Mouse (Mus musculus): Measurements from ENCODE around the gene Sel1l.

The Sel1l gene

DNA sequence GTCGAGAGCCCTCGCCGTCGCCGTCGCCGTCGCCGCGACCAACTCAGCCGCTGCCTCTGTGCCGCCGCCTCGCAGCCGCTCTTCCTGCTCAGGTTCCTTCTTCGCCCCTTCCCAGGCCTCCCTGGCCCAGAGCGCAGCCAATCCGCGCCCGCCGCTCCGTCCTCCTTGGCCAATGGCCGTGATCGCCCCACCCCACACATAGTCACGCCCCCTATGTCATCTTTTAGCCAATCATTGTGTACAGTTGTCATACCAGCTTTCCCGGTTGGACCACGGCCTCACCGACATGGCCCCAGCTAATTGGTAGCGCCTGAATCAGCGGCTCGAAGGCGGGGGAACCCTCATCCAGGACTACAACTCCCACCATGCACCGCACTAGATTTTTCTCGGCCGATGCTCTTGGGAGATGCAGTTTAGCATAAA lies at the start of gene Sel1l:
Gene Sel1l (minus strand): TSS at position 113 of the 423 bp plus-strand sequence.
- peak; percentile 99 for DNase-seq (ENCODE audit: low read depth, low spot score)

DNA sequence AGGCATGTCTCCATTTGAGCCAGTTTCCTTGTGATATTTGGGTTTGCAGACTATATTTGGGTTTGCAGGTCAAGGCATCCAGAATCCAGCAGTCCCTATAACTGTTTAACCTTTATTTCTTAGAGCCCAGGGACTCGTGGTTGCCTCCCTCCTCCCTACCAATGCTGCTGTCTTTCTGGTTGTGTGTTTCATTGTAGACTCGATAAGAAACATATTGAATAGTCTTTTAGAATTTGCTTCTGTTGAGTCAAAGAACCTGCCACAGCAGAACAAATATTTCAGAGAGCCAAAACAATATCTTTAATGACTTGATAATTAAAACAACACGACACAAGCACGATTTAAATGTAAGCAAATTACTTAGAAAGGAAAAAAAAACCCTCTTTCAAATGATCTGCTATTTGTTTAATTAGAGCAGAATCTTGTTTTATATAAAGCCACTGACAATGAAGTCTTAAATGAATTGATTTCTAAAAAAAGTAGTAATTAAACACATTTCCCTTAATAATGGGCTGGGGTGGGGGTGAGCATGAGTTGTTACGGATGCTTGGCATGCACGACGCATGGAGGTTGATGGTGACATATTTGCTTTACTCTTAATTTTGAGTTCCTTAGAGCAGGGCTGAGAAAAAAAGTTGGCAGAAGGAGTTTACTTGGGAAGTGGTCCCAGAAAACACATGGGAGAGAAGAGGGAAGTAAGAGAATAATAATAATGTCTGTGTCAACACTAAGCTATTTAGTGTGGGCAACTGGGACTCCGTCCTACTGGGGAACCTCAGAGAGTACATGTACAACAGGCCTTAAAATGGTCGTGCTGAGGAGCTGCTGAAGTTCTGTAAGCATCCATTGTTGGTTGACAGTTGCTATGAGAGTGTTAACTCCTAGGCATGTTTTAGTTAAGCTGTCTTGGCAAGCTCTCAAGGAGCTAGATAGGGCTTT lies 43.9 kb upstream of the Sel1l start:
- no peak for DNase-seq (ENCODE audit: low read depth, low spot score)

DNA sequence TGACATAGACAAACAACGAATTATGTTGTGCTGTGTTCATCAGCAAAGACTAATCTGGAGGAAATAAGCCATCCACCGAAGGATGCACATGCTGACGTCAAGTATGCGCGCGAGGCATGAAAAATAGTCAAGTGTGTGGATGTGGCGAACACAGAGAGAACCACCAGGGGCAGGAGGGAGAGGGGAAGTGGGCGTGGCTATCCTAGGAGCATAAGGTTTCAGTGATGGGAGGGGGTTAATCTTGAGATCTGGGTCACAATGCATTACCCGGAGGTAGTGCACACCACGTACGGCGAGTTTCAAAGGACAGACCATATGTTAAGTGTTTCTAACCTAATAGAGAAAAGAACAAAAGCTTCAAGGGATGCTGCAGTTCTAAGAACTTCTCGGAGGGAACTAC lies 31.5 kb upstream of the Sel1l start:
- peak; percentile 23 for DNase-seq (ENCODE audit: low read depth, low spot score)

DNA sequence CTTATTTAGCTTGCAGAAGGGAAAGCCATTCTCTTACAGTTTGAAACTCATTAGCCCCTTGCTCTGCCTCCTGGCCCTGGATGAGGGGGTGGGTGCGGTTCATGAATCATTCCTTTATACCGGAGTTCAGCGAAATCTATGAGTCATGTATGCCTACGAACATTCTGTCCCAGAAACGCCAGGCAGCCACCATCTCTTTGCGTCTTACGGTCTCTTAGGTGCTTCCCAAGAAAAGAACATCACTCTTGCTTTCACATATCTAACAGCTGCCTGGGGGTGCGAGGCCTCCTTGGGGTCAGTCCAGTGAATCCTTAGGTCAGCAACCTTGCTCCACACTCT lies 29.9 kb upstream of the Sel1l start:
- DNase-seq (ENCODE audit: low read depth, low spot score): no peak

DNA sequence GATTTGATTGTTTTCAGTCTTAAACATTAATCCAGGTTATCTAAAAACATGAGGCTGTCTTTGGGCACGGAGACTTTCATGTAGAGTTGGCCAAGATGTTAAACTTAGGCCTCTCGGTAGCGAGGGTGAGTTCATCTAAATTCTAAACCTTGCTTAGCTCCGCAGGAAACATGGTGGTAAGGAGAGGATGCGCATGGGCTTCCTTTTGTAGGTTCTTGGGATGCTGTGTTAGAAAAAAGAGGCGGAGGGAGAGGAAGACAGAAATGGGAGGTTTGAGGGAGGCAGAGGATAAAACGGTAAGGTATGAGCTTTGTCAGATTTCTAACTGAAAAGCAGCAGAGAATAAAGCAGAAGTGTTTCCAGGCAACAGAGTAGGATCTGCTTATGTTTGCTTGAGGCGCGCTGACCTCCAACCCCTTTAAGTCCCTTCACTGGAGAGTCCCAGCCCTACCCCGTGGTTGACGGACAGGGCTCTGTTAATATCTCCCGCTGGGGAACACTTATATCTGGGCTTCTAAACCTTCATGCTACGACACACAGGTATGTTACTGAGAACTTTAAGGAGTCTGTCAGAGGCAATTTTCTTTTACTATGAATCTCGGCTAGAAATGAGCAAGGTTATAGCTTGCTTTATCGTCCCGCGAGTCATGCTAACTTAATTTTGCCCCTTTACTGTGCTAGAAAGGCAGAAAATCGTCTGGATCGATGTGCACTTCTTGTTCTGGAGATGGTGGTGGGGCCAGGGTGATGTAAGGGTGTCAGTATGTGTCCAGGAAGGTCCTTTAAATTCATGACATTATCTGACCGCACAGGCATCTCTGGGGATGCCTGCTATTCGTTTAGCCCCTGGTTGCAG lies 29.3 kb upstream of the Sel1l start:
- no peak for DNase-seq (ENCODE audit: low read depth, low spot score)

DNA sequence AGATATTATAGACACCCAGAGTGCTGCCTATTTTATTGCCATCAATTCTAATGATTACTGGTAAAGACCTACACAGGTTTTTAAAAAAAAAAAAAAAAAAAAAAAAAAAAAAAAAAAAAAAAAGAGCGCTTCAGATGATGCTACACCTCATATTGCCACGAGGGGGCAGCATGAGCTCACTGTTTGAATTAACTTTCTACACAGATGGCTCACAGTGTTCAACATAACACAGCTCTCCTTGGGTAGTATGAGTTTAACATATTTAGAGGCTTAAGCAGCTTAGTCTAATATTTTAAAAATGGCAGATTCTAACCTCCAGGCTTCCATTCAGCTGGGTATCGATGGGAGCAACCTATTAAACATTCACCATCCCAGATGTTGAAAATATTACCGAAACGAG lies 28.7 kb upstream of the Sel1l start:
- DNase-seq (ENCODE audit: low read depth, low spot score): peak; percentile 49

DNA sequence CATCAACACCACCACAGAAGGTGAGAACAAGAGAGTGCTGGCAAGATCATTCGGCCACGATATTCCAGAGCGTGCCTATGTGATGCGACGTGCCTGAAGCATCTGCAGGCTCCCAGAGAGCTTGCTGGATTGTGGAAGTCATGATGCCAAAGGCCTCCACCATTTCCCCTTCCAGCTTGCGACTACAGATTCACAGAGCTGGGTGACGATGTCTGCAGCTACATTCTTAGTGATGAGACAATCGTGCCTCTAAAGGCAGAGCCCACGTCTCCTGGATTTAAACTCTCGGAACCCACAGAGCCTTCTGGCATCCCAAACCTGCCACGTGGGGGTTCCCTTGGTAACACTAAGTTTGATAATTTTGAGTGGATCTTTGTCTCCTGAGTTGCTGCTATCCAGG lies 21.7 kb upstream of the Sel1l start:
- no peak for DNase-seq (ENCODE audit: low read depth, low spot score)

DNA sequence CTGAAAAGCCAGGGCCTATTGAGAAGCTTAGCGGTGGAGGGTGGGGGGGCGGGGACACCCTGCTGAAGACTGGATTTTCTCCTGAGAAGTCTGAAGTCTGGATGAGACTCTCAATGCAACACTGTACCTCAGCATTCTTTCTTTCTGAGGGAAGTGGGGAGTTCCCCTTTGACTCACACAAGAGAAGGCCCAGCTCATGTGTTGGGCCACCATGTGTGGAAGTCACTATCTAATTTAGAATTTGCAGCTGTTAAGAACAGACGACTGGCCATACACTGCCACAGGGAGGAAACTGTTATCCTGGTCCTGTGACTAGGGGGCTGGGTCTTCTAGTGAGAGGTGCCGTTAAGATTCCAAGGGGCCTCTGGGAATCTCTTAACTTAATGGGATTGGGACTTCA lies 20.4 kb upstream of the Sel1l start:
- DNase-seq (ENCODE audit: low read depth, low spot score): no peak

DNA sequence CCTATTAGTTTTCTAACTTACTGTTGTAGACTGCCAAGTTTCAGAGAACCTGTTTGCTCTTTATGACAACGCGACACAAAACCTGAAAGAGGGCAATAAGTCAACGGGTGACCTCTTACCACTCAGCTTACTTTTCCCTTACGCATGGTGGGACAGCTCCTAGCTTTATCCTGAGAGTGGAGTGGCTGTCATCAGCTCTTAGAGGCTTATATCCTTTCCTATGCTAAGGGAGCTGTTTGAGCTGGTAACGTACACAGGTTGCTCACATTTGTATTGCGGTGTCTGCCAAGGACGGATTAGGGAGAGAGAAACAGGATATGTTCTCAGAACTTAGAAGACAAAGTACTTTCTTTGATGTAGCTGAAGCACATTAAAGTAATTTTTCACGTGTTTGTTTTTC lies 5.4 kb upstream of the Sel1l start:
- DNase-seq (ENCODE audit: low read depth, low spot score): no peak

DNA sequence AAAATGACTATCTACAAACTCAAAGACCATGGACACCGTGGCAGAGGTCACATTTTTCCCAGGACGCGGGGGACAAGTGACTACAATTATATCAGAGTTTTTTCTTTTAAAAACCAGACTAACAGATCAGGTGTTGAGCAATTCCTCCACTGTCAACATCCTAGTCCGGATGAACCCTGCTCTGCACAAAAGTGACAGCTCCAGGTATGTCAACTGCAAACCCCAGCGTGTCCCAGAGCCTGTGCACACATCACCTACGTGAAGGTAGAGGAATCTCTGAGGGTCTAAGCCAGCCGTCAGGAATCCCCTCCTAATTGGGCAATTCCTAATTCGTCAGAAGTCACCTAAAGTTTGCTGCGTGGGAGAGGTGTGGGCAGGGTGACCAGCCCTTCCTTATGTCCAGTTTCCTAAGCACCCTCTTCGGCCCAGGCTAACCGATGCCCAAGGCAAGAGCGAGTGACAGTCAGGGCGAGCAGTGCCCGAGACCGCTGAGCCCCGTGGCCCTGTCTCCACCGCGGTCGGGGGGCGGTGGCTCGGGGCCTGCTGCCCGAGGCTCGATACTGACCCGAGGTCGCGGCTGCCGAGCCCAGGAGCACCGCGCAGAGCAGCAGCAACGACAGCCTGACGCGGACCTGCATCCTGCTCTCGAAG lies 438 bp downstream of the Sel1l start:
- peak; percentile 19 for DNase-seq (ENCODE audit: low read depth, low spot score)

DNA sequence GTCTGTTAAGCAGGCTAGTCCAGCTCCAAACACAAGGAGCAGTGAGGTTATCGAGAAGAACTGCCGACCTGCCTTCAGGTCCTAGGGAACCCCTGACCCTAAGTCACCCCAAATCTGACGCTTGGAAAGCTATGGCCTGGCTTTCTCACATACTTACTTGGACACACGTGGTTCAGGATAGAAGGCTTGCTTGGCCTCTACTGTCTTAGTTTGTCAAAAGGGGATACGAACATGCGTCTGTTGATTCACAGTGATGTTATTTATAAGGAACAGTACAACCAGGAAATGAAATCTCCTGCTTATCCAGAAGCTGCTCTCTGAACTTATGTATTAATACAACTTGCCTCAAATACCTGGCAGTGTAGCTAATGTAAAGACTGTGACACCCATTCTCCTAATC lies 2.9 kb downstream of the Sel1l start:
- no peak for DNase-seq (ENCODE audit: low read depth, low spot score)

DNA sequence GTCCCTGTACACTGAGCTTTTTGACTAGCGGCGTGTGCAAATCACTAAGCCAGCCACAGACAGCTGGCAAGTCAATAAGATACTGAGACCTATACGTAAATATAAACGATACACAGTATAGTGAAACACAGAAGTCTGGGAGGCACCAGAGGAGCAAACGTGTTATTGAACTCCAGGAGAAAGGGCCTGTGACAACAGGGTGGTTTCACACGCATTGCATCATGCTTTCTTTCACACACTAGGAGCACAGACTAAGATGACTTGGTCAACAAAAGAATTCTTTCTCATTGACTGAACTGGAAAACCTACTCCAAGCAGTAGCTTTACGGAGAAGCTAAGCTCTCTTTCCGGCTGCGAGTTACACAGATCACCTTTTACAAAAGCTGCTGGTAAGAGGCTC lies 3.6 kb downstream of the Sel1l start:
- no peak for DNase-seq (ENCODE audit: low read depth, low spot score)

DNA sequence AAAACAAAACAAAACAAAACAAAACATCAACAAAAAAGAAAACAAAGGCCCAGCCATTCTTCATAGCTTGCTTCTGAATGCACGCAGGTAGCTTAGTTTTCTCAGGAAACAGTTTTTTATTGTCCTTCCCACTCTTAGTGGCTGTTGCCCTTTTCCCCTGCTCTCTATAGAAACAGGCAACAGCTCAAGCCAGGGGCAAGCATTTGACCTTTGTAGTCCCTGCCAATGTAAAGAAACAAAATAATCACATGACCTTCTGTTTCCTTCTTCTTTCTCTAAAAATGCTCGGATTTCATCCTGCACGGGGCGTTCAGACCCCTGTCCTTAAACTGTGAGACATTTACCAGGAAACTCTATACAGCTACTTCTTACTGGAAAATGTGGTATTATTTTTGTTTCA lies 4.4 kb downstream of the Sel1l start:
- no peak for DNase-seq (ENCODE audit: low read depth, low spot score)

DNA sequence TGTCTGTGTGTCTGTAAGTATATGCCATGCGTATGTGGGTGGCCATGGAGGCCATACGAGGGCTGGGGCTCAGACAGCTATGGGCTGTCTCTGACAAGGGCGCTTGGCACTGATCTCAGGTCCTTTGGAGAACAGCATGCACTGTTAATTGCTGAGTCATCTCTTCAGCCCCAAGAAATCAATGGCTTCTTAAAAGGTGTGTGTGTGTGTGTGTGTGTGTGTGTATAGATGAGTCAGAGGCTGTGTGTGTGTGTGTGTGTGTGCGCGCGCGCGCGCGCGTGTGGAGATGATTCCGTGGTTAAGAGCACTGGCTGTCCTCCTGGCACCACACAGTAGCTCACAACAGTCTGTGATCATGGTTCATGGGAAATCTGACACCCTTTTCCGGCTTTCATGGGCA lies 5.1 kb downstream of the Sel1l start:
- DNase-seq (ENCODE audit: low read depth, low spot score): no peak

DNA sequence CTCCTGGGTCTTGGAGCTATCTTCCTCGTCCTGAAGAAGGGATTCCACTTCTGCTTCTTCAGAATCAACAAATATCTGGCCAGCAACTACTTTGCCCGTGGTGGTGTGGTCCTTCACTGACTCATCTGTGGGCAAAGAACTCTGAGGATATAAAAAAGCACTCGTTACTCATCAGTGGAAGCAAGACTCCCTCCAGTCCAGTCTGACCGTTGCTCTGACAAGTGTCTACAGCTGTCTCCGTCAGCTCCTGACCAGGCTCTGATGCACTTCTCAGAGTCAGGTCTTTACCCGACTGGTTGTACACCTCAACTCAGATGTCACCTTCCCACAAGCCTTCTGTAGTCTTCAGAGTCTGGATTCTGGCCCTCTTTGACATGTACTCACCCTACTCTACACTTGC lies 7.2 kb downstream of the Sel1l start:
- DNase-seq (ENCODE audit: low read depth, low spot score): no peak

DNA sequence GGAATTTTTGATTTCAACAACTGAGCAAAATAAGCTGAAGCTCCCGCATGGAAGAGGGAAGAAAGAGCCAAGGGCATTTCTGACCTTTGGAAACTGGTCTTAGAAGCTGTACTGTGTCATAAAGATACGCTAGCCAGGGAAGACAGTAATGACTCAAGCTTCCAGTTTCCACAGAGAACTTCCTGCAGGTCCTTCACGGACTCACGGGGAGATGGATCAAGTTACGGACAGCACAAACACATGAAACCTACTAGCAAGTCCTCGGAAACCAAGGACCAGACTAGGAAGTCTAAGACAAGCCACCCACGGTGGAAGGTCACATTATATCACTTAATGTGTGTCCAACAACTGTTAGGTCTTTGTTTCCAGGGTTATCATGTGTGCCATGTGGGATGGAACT lies 10.7 kb downstream of the Sel1l start:
- DNase-seq (ENCODE audit: low read depth, low spot score): no peak

DNA sequence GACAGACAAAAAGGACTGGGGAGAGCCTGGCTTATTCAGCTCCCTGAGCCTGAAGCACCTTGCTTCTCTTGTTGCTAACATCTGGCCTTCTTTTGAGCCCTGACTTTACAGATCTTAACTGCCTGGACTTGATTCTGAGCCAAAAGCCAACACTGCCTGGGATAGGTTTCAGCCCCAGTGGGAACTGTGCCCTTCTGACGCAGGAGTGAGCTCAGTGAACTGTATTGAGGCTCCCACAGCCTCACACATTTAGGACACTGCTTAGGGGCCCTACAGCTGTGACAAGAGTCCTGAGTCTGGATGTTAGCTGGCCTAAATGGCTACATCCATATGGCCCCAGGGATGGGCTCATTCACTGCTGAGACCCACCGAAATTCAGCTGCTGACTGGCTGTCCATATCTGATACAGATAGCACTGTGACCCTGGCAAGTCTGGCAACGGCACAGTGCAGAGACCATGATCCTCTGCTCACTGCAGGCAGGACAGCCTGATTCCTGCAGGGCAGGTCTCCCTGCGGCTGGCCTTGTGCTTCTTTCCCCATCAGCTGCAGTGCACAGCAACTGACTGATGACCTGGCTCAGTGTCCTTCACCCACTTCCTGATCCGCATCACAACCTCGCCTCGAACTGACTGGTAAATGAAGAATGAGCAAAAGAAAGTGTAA lies 11.4 kb downstream of the Sel1l start:
- no peak for DNase-seq (ENCODE audit: low read depth, low spot score)

DNA sequence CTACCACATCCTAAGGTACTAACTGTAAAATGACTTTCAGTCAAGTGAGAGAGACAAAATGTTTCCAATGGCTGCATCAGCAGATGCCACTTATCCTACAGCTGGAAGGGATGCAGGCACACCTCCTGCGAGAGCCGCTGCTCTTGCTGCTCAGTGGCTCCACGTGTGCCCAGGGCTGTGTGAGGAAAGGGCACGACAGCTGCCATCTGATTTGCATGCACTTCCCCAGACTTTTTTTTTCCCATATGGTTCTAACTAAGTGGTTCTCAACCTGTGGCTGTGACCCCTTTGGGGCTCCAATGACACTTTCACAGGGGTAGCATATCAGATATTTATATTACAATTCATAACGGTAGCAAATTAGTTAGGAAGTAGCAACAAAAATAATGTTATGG lies 15.0 kb downstream of the Sel1l start:
- DNase-seq (ENCODE audit: low read depth, low spot score): no peak

DNA sequence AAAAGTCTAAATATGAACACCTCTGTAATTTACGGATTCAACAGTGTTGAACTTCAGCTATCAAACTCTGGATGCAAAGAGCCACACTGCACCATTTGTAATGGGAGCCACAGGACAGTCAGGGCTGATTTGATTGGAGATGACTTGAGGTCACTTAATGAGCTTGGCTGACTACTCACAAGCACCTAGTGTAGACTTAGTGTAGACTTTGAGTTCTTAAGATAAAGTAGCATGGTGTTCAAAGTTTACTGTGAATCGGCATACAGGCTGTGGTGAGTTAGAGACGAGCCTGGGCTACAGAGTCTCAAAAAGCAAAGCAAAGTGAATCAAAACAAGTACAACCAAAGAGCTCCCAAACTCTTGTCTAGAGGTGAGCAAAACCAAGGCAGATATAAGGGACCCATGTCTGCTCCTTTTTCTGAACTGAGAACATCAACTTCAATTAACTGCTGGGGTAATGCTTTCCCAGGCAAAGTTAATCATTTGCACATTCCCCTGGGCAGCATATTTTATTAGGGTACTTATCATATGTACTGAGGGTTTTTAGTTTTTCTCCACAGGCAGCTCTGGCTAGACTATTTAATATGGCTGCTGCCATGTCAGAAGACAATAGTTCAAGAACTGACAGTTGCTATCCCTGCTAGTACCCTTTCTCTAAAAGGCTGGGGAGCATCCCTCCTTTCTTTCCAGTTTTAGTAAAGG lies 15.6 kb downstream of the Sel1l start:
- DNase-seq (ENCODE audit: low read depth, low spot score): no peak

DNA sequence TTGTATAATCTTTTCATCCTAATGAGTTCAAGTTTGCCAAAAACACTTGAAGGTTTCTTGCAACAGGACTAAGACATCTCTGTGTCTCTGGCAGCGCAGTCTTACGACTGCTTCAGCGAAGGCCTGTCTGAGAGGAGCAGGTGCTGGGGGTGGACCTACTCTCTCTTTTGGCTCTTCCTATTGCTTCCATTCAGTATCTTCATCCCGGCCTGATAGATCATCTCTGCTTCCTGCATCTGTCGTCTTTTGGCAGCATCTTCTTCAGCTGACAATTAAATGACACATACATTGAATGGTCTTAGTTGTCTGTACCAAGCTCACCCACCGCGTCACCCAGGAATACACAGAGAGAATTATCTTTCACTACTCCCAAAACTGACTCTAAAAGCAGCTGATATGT lies 17.5 kb downstream of the Sel1l start:
- no peak for DNase-seq (ENCODE audit: low read depth, low spot score)

DNA sequence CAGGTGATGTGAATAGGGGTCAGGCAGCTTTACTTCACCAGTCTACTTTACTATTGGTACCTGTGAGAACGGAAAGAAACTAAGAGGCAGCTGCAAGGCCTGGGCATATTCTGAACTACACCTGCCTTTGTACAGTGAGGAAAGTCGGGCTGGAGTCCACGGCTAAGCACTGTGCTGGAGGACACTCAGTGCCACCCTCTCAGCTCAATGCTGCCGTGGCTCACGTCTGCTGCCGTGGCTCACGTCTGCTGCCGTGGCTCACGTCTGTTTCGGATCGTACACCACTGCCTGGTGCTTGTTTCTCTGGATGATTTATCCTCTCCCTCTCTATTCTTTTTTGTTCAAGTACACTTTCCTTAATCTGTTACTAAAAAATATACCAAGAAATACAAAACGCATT lies 28.5 kb downstream of the Sel1l start:
- DNase-seq (ENCODE audit: low read depth, low spot score): no peak

Data from ES-CJ7 (cell line).